9 mouse cellular contexts compared by ENCODE assay signal in the genomic region with DNA sequence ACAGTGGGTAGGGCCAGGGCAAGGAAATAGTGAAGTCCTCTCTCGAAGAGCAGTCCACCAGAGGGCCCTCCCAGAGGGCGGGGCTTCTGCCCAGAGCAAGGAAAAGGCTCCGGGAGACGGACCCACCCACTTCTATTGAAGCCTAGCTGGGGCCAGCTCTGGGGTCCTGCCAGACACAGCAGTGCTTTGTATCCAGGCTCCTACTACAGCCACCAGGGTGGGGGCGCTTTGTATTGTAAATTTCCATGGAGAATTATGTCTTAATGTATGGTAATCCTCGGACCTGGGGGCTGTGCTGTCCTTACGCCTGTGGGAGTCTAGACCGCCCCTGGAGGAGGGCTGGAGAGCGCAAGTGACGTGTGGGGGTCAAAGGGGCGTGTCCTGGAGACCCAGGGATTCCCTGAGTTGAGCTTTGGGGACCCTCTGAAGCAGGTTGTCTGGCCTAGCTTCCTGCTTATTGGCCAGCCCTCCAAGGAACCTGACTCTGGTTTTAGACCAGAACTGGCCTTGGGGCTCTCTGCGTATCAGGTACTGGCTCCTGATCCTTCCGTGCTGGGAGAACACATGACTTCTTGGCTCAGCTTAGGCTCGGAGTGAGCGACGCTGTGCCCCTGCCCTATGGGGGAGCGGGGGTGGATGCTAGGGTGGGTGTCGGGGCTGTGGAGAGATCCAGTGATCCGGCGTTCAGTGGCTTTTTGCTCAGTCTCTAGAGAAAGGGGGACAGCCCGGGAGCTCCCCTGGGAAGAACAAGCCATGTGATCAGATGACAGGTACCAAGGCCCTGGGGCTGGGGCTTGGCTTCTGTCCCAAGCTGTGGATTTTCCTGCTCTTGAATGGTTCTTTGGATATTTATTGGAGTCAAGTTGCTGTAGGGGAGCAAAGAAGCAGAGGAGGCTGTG.
DNase-seq lines count a peak whose midpoint lies in the region; ATAC-seq and TF ChIP-seq lines count a peak whose summit lies in the region.
"Had no signal": no experiment of that assay in that cellular context is flagged by ENCODE, and none has a peak within 500 bp of the region (broad histone marks: within the 10 kb centered on the region; RNA-seq: fewer than 3 reads in every experiment).

No protein-coding gene starts in this region.

- WGBS in kidney, embryonic 15.5 days: 3% methylated on average over 21 of the region's 21 CpGs
- WGBS in forebrain, postnatal 0 days: 9% methylated on average over 20 of the region's 21 CpGs
- WGBS in liver, embryonic 11.5 days: 11% methylated on average over 21 of the region's 21 CpGs
- 4% methylated on average over 21 of the region's 21 CpGs for WGBS in midbrain, embryonic 16.5 days

- peak overlapping the region; percentile 27 for H3K4me3 ChIP-seq in kidney, embryonic 15.5 days (replicated peaks)
- no peak overlapping the region for H3K4me3 ChIP-seq in forebrain, postnatal 0 days (ENCODE audit: low read depth, low read length)
- peak overlapping the region; percentile 11 for H3K4me3 ChIP-seq in liver, embryonic 11.5 days (ENCODE audit: low read depth, low read length)
- no peak overlapping the region for H3K4me3 ChIP-seq in midbrain, embryonic 16.5 days (ENCODE audit: low read depth, low read length)
- no peak overlapping the region for H3K4me3 ChIP-seq in left cerebral cortex, adult 2 months

- TF ChIP-seq CTCF in forebrain, postnatal 0 days (IDR thresholded peaks at IDR 0.05; ENCODE audit: low read depth): no peak
- no peak; the same call in 1 of the 2 replicates for TF ChIP-seq CTCF in left cerebral cortex, adult 2 months (IDR thresholded peaks at IDR 0.05)

- H3K36me3 ChIP-seq in kidney, embryonic 15.5 days: no peaks in the 10 kb centered on the region
- no peaks in the 10 kb centered on the region for H3K36me3 ChIP-seq in forebrain, postnatal 0 days (ENCODE audit: insufficient read depth)
- H3K36me3 ChIP-seq in liver, embryonic 11.5 days (ENCODE audit: control insufficient read depth, insufficient read depth, low read length): no peaks in the 10 kb centered on the region; the same call in 1 of the 2 replicates
- no peaks in the 10 kb centered on the region for H3K36me3 ChIP-seq in midbrain, embryonic 16.5 days (ENCODE audit: control insufficient read depth, insufficient read depth, low read length)

- intact Hi-C loops in gastrocnemius, postnatal 36 days (cut with DNase I): no loop called here
- intact Hi-C loops in left cerebral cortex, adult 2 months (cut with DNase I): no loop called here

- H3K27me3 ChIP-seq in kidney, embryonic 15.5 days: 0 out of 2 replicates have a peak, but pooled peaks cover 4% of the 10 kb centered on the region
- H3K27me3 ChIP-seq in forebrain, postnatal 0 days (ENCODE audit: insufficient read depth, low read length): no peaks in the 10 kb centered on the region
- no peaks in the 10 kb centered on the region for H3K27me3 ChIP-seq in liver, embryonic 11.5 days (replicated peaks; ENCODE audit: control insufficient read depth, insufficient read depth, low read length)
- no peaks in the 10 kb centered on the region for H3K27me3 ChIP-seq in midbrain, embryonic 16.5 days (ENCODE audit: control insufficient read depth, insufficient read depth, low read depth, low read length)
- H3K27me3 ChIP-seq: Patski had no signal

- DNase-seq in kidney, adult 11 months: no peak
- DNase-seq in forebrain, postnatal 0 days: peak; percentile 53
- peak; percentile 76 for DNase-seq in liver, embryonic 11.5 days (ENCODE audit: low spot score)
- DNase-seq in gastrocnemius, postnatal 36 days: no peak
- DNase-seq in left cerebral cortex, adult 2 months (ENCODE audit: extremely low spot score in 1 of 2, low spot score in 2 of 2): no peak
- no peak for DNase-seq in layer of hippocampus, adult 9-11 months

- ATAC-seq in kidney, embryonic 15.5 days (replicated peaks; ENCODE audit: low FRiP score): peak; percentile 44
- ATAC-seq in forebrain, postnatal 0 days: 0 out of 2 replicates have a peak, but pooled peaks have one; percentile 16
- ATAC-seq in liver, embryonic 11.5 days (replicated peaks; ENCODE audit: low FRiP score): peak; percentile 60
- peak; percentile 34; the same call in 1 of the 2 replicates for ATAC-seq in midbrain, embryonic 16.5 days
- ATAC-seq: Patski had no signal

- peak overlapping the region; percentile 53 for H3K4me2 ChIP-seq in kidney, embryonic 15.5 days
- peak overlapping the region; percentile 11; the same call in 1 of the 2 replicates for H3K4me2 ChIP-seq in forebrain, postnatal 0 days (ENCODE audit: low read depth)
- H3K4me2 ChIP-seq in liver, embryonic 11.5 days: peak overlapping the region; percentile 56
- H3K4me2 ChIP-seq in midbrain, embryonic 16.5 days (ENCODE audit: low read length): peak overlapping the region; percentile 36; the same call in 1 of the 2 replicates

- peaks cover 89% of the 10 kb centered on the region for H3K4me1 ChIP-seq in kidney, embryonic 15.5 days
- peaks cover 67% of the 10 kb centered on the region for H3K4me1 ChIP-seq in forebrain, postnatal 0 days (ENCODE audit: insufficient read depth)
- H3K4me1 ChIP-seq in liver, embryonic 11.5 days (replicated peaks; ENCODE audit: control insufficient read depth, insufficient read depth, low read length): peaks cover 91% of the 10 kb centered on the region
- peaks cover 92% of the 10 kb centered on the region for H3K4me1 ChIP-seq in midbrain, embryonic 16.5 days (ENCODE audit: control insufficient read depth, insufficient read depth, low read length)

- no peaks in the 10 kb centered on the region for H3K9me3 ChIP-seq in kidney, embryonic 15.5 days (replicated peaks)
- no peaks in the 10 kb centered on the region for H3K9me3 ChIP-seq in forebrain, postnatal 0 days (ENCODE audit: low read length)
- no peaks in the 10 kb centered on the region for H3K9me3 ChIP-seq in liver, embryonic 11.5 days (ENCODE audit: control insufficient read depth, low read length)
- H3K9me3 ChIP-seq in midbrain, embryonic 16.5 days (replicated peaks; ENCODE audit: control insufficient read depth, low read length, poor library complexity, severe bottlenecking): no peaks in the 10 kb centered on the region

- peak overlapping the region; percentile 52 for H3K27ac ChIP-seq in kidney, embryonic 15.5 days
- 0 out of 2 replicates have a peak overlapping the region, but pooled peaks have one; percentile 9 for H3K27ac ChIP-seq in forebrain, postnatal 0 days (ENCODE audit: low read depth, low read length)
- H3K27ac ChIP-seq in liver, embryonic 11.5 days (ENCODE audit: low read depth, low read length): peak overlapping the region; percentile 51; the same call in 1 of the 2 replicates
- 0 out of 2 replicates have a peak overlapping the region, but pooled peaks have one; percentile 35 for H3K27ac ChIP-seq in midbrain, embryonic 16.5 days (ENCODE audit: low read length)
- no peak overlapping the region for H3K27ac ChIP-seq in left cerebral cortex, adult 2 months

- H3K9ac ChIP-seq in kidney, embryonic 15.5 days: 0 out of 2 replicates have a peak overlapping the region, but pooled peaks have one; percentile 15
- H3K9ac ChIP-seq in forebrain, postnatal 0 days: no peak overlapping the region
- peak overlapping the region; percentile 10 for H3K9ac ChIP-seq in liver, embryonic 11.5 days (ENCODE audit: low read depth, low read length)
- H3K9ac ChIP-seq in midbrain, embryonic 16.5 days (ENCODE audit: low read depth, low read length): peak overlapping the region; percentile 12; the same call in 1 of the 2 replicates

Comparison
In these comparisons a context has a peak if more than half of its experiments do, and no peak if none do; other contexts are left out.
1. H3K4me3 ChIP-seq: peak in kidney, embryonic 15.5 days (single experiment) and liver, embryonic 11.5 days (single experiment); none in forebrain, postnatal 0 days (single experiment), midbrain, embryonic 16.5 days (single experiment) and left cerebral cortex, adult 2 months (single experiment).
2. DNase-seq: peak in forebrain, postnatal 0 days (single experiment) and liver, embryonic 11.5 days (single experiment); none in kidney, adult 11 months (single experiment), gastrocnemius, postnatal 36 days (0 of 2), left cerebral cortex, adult 2 months (0 of 2) and layer of hippocampus, adult 9-11 months (single experiment).
3. Peak in every context shown above with its lines, with median percentiles within 50 percentile points of each other: ATAC-seq and H3K4me2 ChIP-seq.